Mouse (Mus musculus): Measurements from ENCODE around the gene Syt14.

DNA sequence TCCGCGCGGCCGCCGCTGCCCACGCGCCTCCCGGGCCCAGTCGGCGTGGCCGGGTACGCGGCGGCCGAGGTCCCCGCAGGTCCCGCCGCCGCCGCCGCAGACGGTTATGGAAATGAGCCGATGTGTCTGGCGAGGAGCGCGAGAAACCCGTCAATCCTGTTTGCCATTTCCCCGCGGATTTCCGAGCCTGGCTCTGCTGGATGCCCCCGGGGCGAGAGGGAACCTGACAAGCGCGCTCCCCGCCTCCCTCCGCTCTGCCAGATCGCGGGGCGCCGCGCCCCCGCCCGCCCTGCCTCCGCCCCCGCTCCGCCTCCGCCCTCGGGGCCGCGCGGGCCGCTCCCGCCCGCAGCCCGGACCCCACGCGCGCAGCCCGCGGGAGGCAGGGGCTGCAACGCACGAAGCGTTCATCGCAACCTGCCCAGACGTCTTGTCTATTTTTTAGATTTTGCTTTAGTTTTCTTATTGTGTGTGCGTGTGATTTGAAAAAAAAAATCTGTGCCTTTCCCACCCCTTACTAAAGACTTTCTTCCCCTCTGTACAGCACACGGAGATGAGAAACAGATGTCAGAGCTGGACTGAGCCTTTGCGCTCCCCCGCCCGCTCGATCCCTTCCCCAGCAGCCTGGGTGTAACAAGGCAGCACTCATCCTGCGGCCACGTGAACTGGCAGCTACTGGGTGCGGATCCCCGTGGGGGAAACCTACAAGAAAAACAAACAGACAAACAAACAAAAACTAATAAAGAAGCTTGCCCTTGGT is 179.9 kb downstream of the Syt14 start, which contains the start of gene Sertad4:
- TF ChIP-seq CTCF (IDR thresholded peaks at IDR 0.05; ENCODE audit: control insufficient read depth, insufficient read depth, insufficient replicate concordance, low read depth, low read length) (no peak), POLR2A (IDR thresholded peaks at IDR 0.05; ENCODE audit: control insufficient read depth, low read depth, low read length) (no peak)

Data from testis, adult 2 months (tissue).